Mouse (Mus musculus): ENCODE data around the gene Hirip3. TPM values are rescaled to one million over a fixed set of nuclear protein-coding genes. Genes with fewer than 3 reads are reported as not detected.

The Hirip3 gene
- polyA plus RNA-seq, 1 experiment from 2014 or later, result 22.0 TPM

GRCm38 (mm10) chr7:126862147-126862784 lies 494 bp downstream of the Hirip3 start, which contains the start of gene Ino80e:
Ino80e (minus strand) TSS chr7:126862377.
- H3K9ac ChIP-seq (ENCODE audit: low read depth, low read length), result peak within 1 kb of the TSS; percentile 67
- ATAC-seq (ENCODE audit: low FRiP score) (peak; percentile 71), DNase-seq (ENCODE audit: low spot score) (peak; percentile 99)
- under 1% methylated on average over 41 of the region's 41 CpGs for WGBS
- H3K4me3 ChIP-seq (ENCODE audit: low read depth, low read length), result peak within 1 kb of the TSS; percentile 60
- peak within 1 kb of the TSS; percentile 78 for H3K4me2 ChIP-seq (replicated peaks; ENCODE audit: low read depth, low read length)
- no peaks in the 10 kb centered on the region for H3K9me3 ChIP-seq (ENCODE audit: control insufficient read depth, low read length)
- no peaks in the 10 kb centered on the region for H3K27me3 ChIP-seq (ENCODE audit: control insufficient read depth, insufficient read depth, low read length)
- H3K27ac ChIP-seq (ENCODE audit: low read depth, low read length), result peak within 1 kb of the TSS; percentile 67
- peaks cover 15% of the 10 kb centered on the region for H3K4me1 ChIP-seq (replicated peaks; ENCODE audit: control insufficient read depth, insufficient read depth, low read length)
- peaks cover 14% of the 10 kb centered on the region; the same call in 1 of the 2 replicates for H3K36me3 ChIP-seq (ENCODE audit: control insufficient read depth, insufficient read depth, low read length)

- peaks cover 18% of the 10 kb centered on the region; the same call in 1 of the 2 replicates for H3K36me3 ChIP-seq (ENCODE audit: control insufficient read depth, insufficient read depth, low read length)
- no peaks in the 10 kb centered on the region for H3K27me3 ChIP-seq (ENCODE audit: control insufficient read depth, insufficient read depth, low read length)
- H3K4me3 ChIP-seq (ENCODE audit: low read depth, low read length), result peak overlapping the region; percentile 60; the same call in 1 of the 2 replicates
- peak overlapping the region; percentile 78 for H3K4me2 ChIP-seq (replicated peaks; ENCODE audit: low read depth, low read length)
- peaks cover 15% of the 10 kb centered on the region for H3K4me1 ChIP-seq (replicated peaks; ENCODE audit: control insufficient read depth, insufficient read depth, low read length)
- DNase-seq (ENCODE audit: low spot score), result no peak
- ATAC-seq (ENCODE audit: low FRiP score), result no peak
- peak overlapping the region; percentile 11; the same call in 1 of the 2 replicates for H3K27ac ChIP-seq (ENCODE audit: low read depth, low read length)
- no peaks in the 10 kb centered on the region for H3K9me3 ChIP-seq (ENCODE audit: control insufficient read depth, low read length)
- peak overlapping the region; percentile 46; the same call in 1 of the 2 replicates for H3K9ac ChIP-seq (ENCODE audit: low read depth, low read length)
- 61% methylated on average over 6 of the region's 6 CpGs for WGBS
Observed at GRCm38 (mm10) chr7:126863791-126864190, 2.0 kb downstream of the Hirip3 start.

GRCm38 (mm10) chr7:126867534-126867933 lies 5.8 kb downstream of the Hirip3 start:
- no peak for DNase-seq (ENCODE audit: low spot score)
- Histone ChIP-seq H3K9ac (ENCODE audit: low read depth, low read length) (no peak overlapping the region), H3K4me1 (replicated peaks; ENCODE audit: control insufficient read depth, insufficient read depth, low read length) (peaks cover 15% of the 10 kb centered on the region), H3K27ac (ENCODE audit: low read depth, low read length) (no peak overlapping the region), H3K27me3 (ENCODE audit: control insufficient read depth, insufficient read depth, low read length) (no peaks in the 10 kb centered on the region), H3K4me2 (replicated peaks; ENCODE audit: low read depth, low read length) (no peak overlapping the region), H3K4me3 (ENCODE audit: low read depth, low read length) (no peak overlapping the region), H3K36me3 (ENCODE audit: control insufficient read depth, insufficient read depth, low read length) (peaks cover 28% of the 10 kb centered on the region; the same call in 1 of the 2 replicates), H3K9me3 (ENCODE audit: control insufficient read depth, low read length) (no peaks in the 10 kb centered on the region)
- no peak for ATAC-seq (ENCODE audit: low FRiP score)
- 89% methylated on average over 2 of the region's 2 CpGs for WGBS

- H3K9me3 ChIP-seq (ENCODE audit: control insufficient read depth, low read length), result no peaks in the 10 kb centered on the region
- no peak for ATAC-seq (ENCODE audit: low FRiP score)
- no peak overlapping the region for H3K27ac ChIP-seq (ENCODE audit: low read depth, low read length)
- H3K36me3 ChIP-seq (ENCODE audit: control insufficient read depth, insufficient read depth, low read length), result peaks cover 31% of the 10 kb centered on the region; the same call in 1 of the 2 replicates
- DNase-seq (ENCODE audit: low spot score), result no peak
- H3K27me3 ChIP-seq (ENCODE audit: control insufficient read depth, insufficient read depth, low read length), result no peaks in the 10 kb centered on the region
- no peak overlapping the region for H3K9ac ChIP-seq (ENCODE audit: low read depth, low read length)
- WGBS, result 90% methylated on average over 12 of the region's 12 CpGs
- no peak overlapping the region for H3K4me3 ChIP-seq (ENCODE audit: low read depth, low read length)
- H3K4me1 ChIP-seq (replicated peaks; ENCODE audit: control insufficient read depth, insufficient read depth, low read length), result peaks cover 14% of the 10 kb centered on the region
- H3K4me2 ChIP-seq (replicated peaks; ENCODE audit: low read depth, low read length), result no peak overlapping the region
Observed at GRCm38 (mm10) chr7:126868003-126868402, 6.2 kb downstream of the Hirip3 start.

GRCm38 (mm10) chr7:126869780-126870519 lies 8.2 kb downstream of the Hirip3 start:
- no peak for ATAC-seq (ENCODE audit: low FRiP score)
- H3K4me3 ChIP-seq (ENCODE audit: low read depth, low read length), result no peak overlapping the region

GRCm38 (mm10) chr7:126870520-126870891 lies 8.7 kb downstream of the Hirip3 start:
- ATAC-seq (ENCODE audit: low FRiP score) (no peak), DNase-seq (ENCODE audit: low spot score) (no peak)
- Histone ChIP-seq H3K4me2 (replicated peaks; ENCODE audit: low read depth, low read length) (no peak overlapping the region), H3K27ac (ENCODE audit: low read depth, low read length) (no peak overlapping the region), H3K9ac (ENCODE audit: low read depth, low read length) (no peak overlapping the region), H3K4me3 (ENCODE audit: low read depth, low read length) (no peak overlapping the region), H3K27me3 (ENCODE audit: control insufficient read depth, insufficient read depth, low read length) (no peaks in the 10 kb centered on the region), H3K9me3 (ENCODE audit: control insufficient read depth, low read length) (no peaks in the 10 kb centered on the region), H3K36me3 (ENCODE audit: control insufficient read depth, insufficient read depth, low read length) (peaks cover 39% of the 10 kb centered on the region), H3K4me1 (replicated peaks; ENCODE audit: control insufficient read depth, insufficient read depth, low read length) (no peaks in the 10 kb centered on the region)
- 96% methylated on average over 2 of the region's 2 CpGs for WGBS

More at GRCm38 (mm10) chr7:126869780-126870519, 8.2 kb downstream of the Hirip3 start:
- Histone ChIP-seq H3K27me3 (ENCODE audit: control insufficient read depth, insufficient read depth, low read length) (no peaks in the 10 kb centered on the region), H3K36me3 (ENCODE audit: control insufficient read depth, insufficient read depth, low read length) (peaks cover 41% of the 10 kb centered on the region), H3K4me1 (replicated peaks; ENCODE audit: control insufficient read depth, insufficient read depth, low read length) (no peaks in the 10 kb centered on the region), H3K4me2 (replicated peaks; ENCODE audit: low read depth, low read length) (no peak overlapping the region), H3K9me3 (ENCODE audit: control insufficient read depth, low read length) (no peaks in the 10 kb centered on the region), H3K9ac (ENCODE audit: low read depth, low read length) (no peak overlapping the region), H3K27ac (ENCODE audit: low read depth, low read length) (no peak overlapping the region)
- no peak for DNase-seq (ENCODE audit: low spot score)
- WGBS, result 92% methylated on average over 23 of the region's 23 CpGs

DNA sequence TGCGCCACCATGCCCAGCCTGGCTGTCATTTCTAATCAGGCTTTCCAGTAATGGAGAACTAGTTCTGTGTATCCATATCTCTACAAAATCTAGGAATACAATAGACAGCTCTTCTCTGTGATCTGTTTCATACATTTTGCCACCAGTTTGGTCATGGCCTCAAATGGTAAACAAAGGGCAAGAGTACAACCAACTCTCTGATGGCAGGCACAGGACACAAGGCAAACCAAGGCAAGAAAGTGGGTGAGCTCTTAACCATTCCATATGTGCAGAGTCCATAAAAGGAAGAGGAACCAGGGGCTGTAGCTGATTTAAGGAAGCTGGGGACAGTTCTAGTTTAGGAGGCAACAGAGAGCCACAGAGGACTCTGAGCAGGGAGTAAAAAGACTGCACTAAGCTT lies 15.5 kb downstream of the Hirip3 start:
- no peaks in the 10 kb centered on the region for H3K9me3 ChIP-seq (ENCODE audit: control insufficient read depth, low read length)
- 100% methylated on average over 1 of the region's 1 CpGs for WGBS
- H3K27me3 ChIP-seq (ENCODE audit: control insufficient read depth, insufficient read depth, low read length), result no peaks in the 10 kb centered on the region
- no peak for ATAC-seq (ENCODE audit: low FRiP score)
- H3K4me3 ChIP-seq (ENCODE audit: low read depth, low read length), result no peak overlapping the region
- H3K4me1 ChIP-seq (replicated peaks; ENCODE audit: control insufficient read depth, insufficient read depth, low read length), result peaks cover 2% of the 10 kb centered on the region; the same call in 1 of the 2 replicates
- no peak overlapping the region for H3K9ac ChIP-seq (ENCODE audit: low read depth, low read length)
- H3K4me2 ChIP-seq (replicated peaks; ENCODE audit: low read depth, low read length), result no peak overlapping the region
- no peak overlapping the region for H3K27ac ChIP-seq (ENCODE audit: low read depth, low read length)
- DNase-seq (ENCODE audit: low spot score), result no peak
- H3K36me3 ChIP-seq (ENCODE audit: control insufficient read depth, insufficient read depth, low read length), result peaks cover 28% of the 10 kb centered on the region

DNA sequence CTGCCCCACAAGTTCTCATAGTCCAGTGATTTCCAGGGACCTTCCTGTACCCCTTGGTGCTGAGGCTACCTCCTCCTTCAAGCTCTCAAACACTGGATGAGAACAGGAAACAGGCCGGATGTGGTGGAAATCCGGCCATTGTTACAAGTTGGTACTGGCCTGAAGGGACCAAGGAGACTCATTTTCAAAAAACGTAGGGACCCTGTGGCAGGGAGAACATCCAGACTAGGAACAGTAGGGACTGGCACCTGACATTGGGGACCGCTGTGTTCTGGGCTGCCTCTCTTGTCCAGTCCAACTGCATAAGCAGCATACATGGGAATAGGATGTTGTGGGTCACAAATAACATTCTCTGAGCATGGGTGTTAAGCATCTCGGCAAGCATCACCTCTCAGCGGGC lies 19.3 kb downstream of the Hirip3 start:
- peaks cover 12% of the 10 kb centered on the region for H3K36me3 ChIP-seq (ENCODE audit: control insufficient read depth, insufficient read depth, low read length)
- H3K27me3 ChIP-seq (ENCODE audit: control insufficient read depth, insufficient read depth, low read length), result no peaks in the 10 kb centered on the region
- H3K9me3 ChIP-seq (ENCODE audit: control insufficient read depth, low read length), result no peaks in the 10 kb centered on the region
- 89% methylated on average over 6 of the region's 6 CpGs for WGBS
- peak overlapping the region; percentile 25; the same call in 1 of the 2 replicates for H3K27ac ChIP-seq (ENCODE audit: low read depth, low read length)
- H3K4me1 ChIP-seq (replicated peaks; ENCODE audit: control insufficient read depth, insufficient read depth, low read length), result peaks cover 5% of the 10 kb centered on the region; the same call in 1 of the 2 replicates
- H3K4me2 ChIP-seq (replicated peaks; ENCODE audit: low read depth, low read length), result peak overlapping the region; percentile 95; the same call in 1 of the 2 replicates
- H3K9ac ChIP-seq (ENCODE audit: low read depth, low read length), result no peak overlapping the region
- H3K4me3 ChIP-seq (ENCODE audit: low read depth, low read length), result no peak overlapping the region
- no peak for DNase-seq (ENCODE audit: low spot score)
- ATAC-seq (ENCODE audit: low FRiP score), result no peak

Measured in hindbrain, embryonic 11.5 days (tissue).